ENCODE assay signal across 15 mouse cellular contexts in the genomic region with DNA sequence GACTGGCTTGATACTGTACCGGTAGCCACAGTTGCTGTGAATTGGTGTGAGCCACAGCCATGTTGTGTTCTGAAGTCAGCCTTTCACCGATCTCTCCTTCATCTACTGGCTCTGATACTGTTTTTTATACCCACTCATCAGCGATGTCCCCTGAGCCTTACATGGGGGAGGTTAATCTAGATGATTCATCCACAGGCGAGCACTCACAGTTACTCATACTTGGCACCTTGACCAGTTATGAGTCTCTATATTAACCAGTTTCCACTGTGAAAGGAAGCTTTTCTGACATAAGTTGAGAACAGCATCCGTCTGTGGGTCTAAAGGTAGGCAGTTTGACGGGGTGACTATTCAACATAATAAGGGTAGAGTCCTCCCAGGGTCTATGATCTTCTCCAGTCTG.
"Had no signal": no experiment of that assay in that cellular context is flagged by ENCODE, and none has a peak within 500 bp of the region (broad histone marks: within the 10 kb centered on the region; RNA-seq: fewer than 3 reads in every experiment).

No protein-coding gene starts in this region.

- H3K27ac ChIP-seq: kidney, postnatal 0 days; layer of hippocampus, adult 2 months; limb, embryonic 12.5 days; liver, embryonic 13.5 days; lung, embryonic 15.5 days; macrophage; midbrain, embryonic 15.5 days; neural tube, embryonic 12.5 days had no signal

- H3K36me3 ChIP-seq: limb, embryonic 12.5 days; liver, embryonic 13.5 days; lung, embryonic 15.5 days; midbrain, embryonic 15.5 days; neural tube, embryonic 12.5 days had no signal

- H3K9me3 ChIP-seq: limb, embryonic 12.5 days; liver, embryonic 13.5 days; lung, embryonic 15.5 days; midbrain, embryonic 15.5 days; neural tube, embryonic 12.5 days had no signal

- ATAC-seq: liver, postnatal 0 days; midbrain, embryonic 15.5 days had no signal

- DNase-seq: kidney, postnatal 4 days; liver; liver, embryonic 13.5 days; liver, postnatal 0 days; lung, postnatal 14 days; thymus, postnatal 4 days had no signal

- H3K4me3 ChIP-seq: layer of hippocampus, adult 2 months; limb, embryonic 12.5 days; liver, embryonic 13.5 days; lung, embryonic 15.5 days; megakaryocyte, embryonic 14.5 days; midbrain, embryonic 15.5 days; neural tube, embryonic 12.5 days had no signal

- H3K4me1 ChIP-seq: limb, embryonic 12.5 days; liver, embryonic 13.5 days; lung, embryonic 15.5 days; megakaryocyte, embryonic 14.5 days; midbrain, embryonic 15.5 days; neural tube, embryonic 12.5 days had no signal

- H3K4me2 ChIP-seq: limb, embryonic 12.5 days; liver, embryonic 13.5 days; lung, embryonic 15.5 days; midbrain, embryonic 11.5 days; midbrain, embryonic 15.5 days; neural tube, embryonic 12.5 days had no signal

- H3K9ac ChIP-seq: limb, embryonic 12.5 days; liver, embryonic 13.5 days; liver, postnatal 0 days; lung, embryonic 15.5 days; midbrain, embryonic 15.5 days; neural tube, embryonic 12.5 days had no signal

- H3K27me3 ChIP-seq: limb, embryonic 12.5 days; liver, embryonic 13.5 days; lung, embryonic 15.5 days; megakaryocyte, embryonic 14.5 days; midbrain, embryonic 15.5 days; neural tube, embryonic 12.5 days had no signal
